Mouse (Mus musculus): ENCODE data around the gene Dmap1. TPM values are rescaled to one million over a fixed set of nuclear protein-coding genes. Genes with fewer than 3 reads are reported as not detected.

Gene Dmap1
- polyA plus RNA-seq (2014; fragmentation: Nextera tagmentation; extraction: Ambion mirVana), result 80.3 and 85.3 TPM in 2 replicates

DNA sequence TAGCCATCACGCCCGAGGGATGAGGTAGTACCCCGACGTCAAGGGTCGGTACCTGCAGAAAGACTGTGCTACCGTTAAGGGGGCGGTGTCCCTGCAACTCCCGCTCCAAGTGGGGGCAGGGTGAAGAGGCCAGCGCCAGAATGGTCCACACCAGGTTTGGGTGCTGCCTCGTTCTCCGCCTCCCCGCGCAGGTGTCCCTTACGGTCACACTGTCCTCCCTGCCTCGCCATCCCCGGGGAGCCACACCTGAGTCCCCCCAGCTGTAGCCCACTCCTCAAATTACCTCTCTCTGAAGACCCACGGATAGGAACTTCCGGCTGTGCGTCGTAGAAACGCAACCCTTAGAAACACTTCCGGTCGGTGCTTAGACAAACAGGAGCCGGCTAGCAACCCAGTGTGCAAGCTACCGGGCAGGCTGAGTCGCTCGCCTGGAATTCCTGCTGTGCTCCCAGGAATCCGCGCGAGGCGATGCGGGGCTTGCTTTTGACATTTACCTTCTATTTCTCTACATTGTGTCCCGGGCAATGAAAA, at the start of gene Dmap1:
Dmap1 (minus strand) TSS at position 343 of the 531 bp plus-strand sequence.
- peak within 1 kb of the TSS; percentile 76 for H3K9ac ChIP-seq (ENCODE audit: low read length)
- peak; percentile 91 for DNase-seq (ENCODE audit: low spot score)
- peaks cover 2% of the 10 kb centered on the region for H3K36me3 ChIP-seq (ENCODE audit: control insufficient read depth, insufficient read depth, low read length)
- no peaks in the 10 kb centered on the region for H3K9me3 ChIP-seq (ENCODE audit: control insufficient read depth, low read length)
- under 1% methylated on average over 33 of the region's 33 CpGs for WGBS
- no peak within 1 kb of the TSS for H3K27ac ChIP-seq (ENCODE audit: low read depth, low read length)
- peak; percentile 86 for ATAC-seq (ENCODE audit: insufficient read depth, low FRiP score, low TSS enrichment)
- 0 out of 2 replicates have a peak, but pooled peaks cover 2% of the 10 kb centered on the region for H3K4me1 ChIP-seq (ENCODE audit: control insufficient read depth, insufficient read depth, low read length)
- peak within 1 kb of the TSS; percentile 89 for H3K4me3 ChIP-seq (ENCODE audit: low read depth, low read length)
- H3K27me3 ChIP-seq (ENCODE audit: control insufficient read depth, insufficient read depth, low read length), result no peaks in the 10 kb centered on the region
- peak within 1 kb of the TSS; percentile 79 for H3K4me2 ChIP-seq (ENCODE audit: low read depth)

DNA sequence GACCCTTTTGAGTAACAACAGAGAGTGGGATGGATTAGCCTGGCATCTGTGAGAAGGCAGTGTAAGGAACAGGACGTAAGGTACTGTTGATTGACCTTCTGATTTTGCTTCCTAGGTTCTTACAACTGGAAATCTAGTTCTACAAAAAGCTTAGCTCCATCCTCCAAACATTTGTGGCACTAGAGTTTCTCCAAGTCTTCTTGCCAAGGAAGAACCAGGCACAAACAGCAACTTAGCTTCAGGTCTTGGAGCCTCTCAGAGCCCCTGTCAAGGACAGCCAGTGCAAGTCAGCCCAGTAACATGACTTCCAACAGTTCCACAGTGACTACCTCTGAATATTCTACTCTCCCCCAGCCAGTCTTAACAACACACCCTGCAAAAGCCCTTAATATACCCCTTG, 42.0 kb upstream of the Dmap1 start, which contains the start of gene Gm12845:
Gm12845 (plus strand) TSS at position 301 of the 400 bp plus-strand sequence.
- no peak within 1 kb of the TSS for H3K27ac ChIP-seq (ENCODE audit: low read depth, low read length)
- no peaks in the 10 kb centered on the region for H3K27me3 ChIP-seq (ENCODE audit: control insufficient read depth, insufficient read depth, low read length)
- H3K9me3 ChIP-seq (ENCODE audit: control insufficient read depth, low read length), result no peaks in the 10 kb centered on the region
- H3K9ac ChIP-seq (ENCODE audit: low read length), result no peak within 1 kb of the TSS
- 91% methylated on average over 1 of the region's 1 CpGs for WGBS
- H3K4me1 ChIP-seq (ENCODE audit: control insufficient read depth, insufficient read depth, low read length), result no peaks in the 10 kb centered on the region
- H3K4me2 ChIP-seq (ENCODE audit: low read depth), result no peak within 1 kb of the TSS
- no peaks in the 10 kb centered on the region for H3K36me3 ChIP-seq (ENCODE audit: control insufficient read depth, insufficient read depth, low read length)
- ATAC-seq (ENCODE audit: insufficient read depth, low FRiP score, low TSS enrichment) (no peak), DNase-seq (ENCODE audit: low spot score) (no peak)
- H3K4me3 ChIP-seq (ENCODE audit: low read depth, low read length), result no peak within 1 kb of the TSS

DNA sequence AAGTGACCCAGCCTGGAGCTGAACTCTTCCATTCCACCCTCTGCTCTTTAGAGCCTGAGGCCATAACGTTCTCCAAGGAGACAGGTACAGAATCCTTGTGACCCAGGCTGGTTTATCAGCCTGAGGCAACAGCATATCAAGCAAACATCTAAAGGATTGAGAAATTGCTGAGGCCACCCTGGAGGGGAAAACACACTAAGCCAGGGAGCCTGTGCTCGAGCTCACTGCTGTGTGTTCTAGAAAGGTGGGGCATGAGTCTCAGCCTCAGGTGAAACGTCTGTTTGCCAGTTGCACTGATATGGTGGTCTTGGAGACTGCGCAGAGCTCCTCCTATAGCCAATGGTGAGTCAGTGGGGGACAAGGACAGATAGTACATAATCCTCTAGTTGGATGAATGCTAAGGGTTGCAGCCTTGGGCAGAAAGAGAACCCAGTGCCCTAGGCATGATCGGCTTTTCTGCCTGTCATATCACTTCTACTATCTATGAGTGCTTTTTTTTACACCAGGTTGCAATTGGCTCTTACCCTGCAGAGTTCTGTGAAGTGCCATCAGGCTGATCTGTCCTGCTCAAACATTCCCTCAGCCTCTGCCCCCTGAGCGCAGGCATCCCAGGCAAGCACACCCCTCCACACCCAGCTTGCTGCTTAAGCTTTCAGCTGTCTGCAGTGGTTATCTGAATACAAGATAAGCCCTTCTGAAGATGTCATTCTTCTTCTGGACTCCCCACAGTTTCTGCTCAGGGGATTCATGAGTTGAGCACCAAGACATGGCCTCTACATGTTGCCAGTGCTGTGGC, 31.4 kb upstream of the Dmap1 start:
- no peaks in the 10 kb centered on the region for H3K4me1 ChIP-seq (ENCODE audit: control insufficient read depth, insufficient read depth, low read length)
- no peak overlapping the region for H3K27ac ChIP-seq (ENCODE audit: low read depth, low read length)
- 79% methylated on average over 6 of the region's 6 CpGs for WGBS
- no peak overlapping the region for H3K4me2 ChIP-seq (ENCODE audit: low read depth)
- H3K4me3 ChIP-seq (ENCODE audit: low read depth, low read length), result no peak overlapping the region
- no peak for ATAC-seq (ENCODE audit: insufficient read depth, low FRiP score, low TSS enrichment)
- no peak for DNase-seq (ENCODE audit: low spot score)
- H3K36me3 ChIP-seq (ENCODE audit: control insufficient read depth, insufficient read depth, low read length), result no peaks in the 10 kb centered on the region
- H3K9ac ChIP-seq (ENCODE audit: low read length), result no peak overlapping the region
- no peaks in the 10 kb centered on the region for H3K27me3 ChIP-seq (ENCODE audit: control insufficient read depth, insufficient read depth, low read length)
- no peaks in the 10 kb centered on the region for H3K9me3 ChIP-seq (ENCODE audit: control insufficient read depth, low read length)

DNA sequence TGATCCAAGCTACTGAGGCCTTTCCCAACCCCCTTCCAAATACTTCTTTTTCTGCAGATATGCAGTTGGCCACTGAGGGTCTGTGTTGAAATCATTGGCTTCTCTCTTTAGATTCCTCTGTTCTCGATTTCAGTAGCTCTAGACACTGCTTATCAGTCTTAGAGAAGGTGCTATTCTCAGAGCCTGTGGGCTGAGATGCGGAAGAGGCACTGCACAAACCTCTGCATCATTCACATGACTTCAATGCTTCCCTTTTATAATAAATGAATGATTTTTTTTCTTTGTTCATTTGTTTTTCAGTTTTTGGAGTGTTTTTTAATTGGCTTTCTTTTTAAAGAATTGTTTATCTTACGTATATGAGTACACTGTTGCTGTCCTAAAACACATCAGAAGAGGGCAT, 30.2 kb upstream of the Dmap1 start:
- H3K4me3 ChIP-seq (ENCODE audit: low read depth, low read length), result no peak overlapping the region
- H3K9me3 ChIP-seq (ENCODE audit: control insufficient read depth, low read length), result no peaks in the 10 kb centered on the region
- no peak overlapping the region for H3K4me2 ChIP-seq (ENCODE audit: low read depth)
- no peak overlapping the region for H3K27ac ChIP-seq (ENCODE audit: low read depth, low read length)
- DNase-seq (ENCODE audit: low spot score), result no peak
- no peak for ATAC-seq (ENCODE audit: insufficient read depth, low FRiP score, low TSS enrichment)
- H3K27me3 ChIP-seq (ENCODE audit: control insufficient read depth, insufficient read depth, low read length), result no peaks in the 10 kb centered on the region
- H3K36me3 ChIP-seq (ENCODE audit: control insufficient read depth, insufficient read depth, low read length), result no peaks in the 10 kb centered on the region
- H3K4me1 ChIP-seq (ENCODE audit: control insufficient read depth, insufficient read depth, low read length), result no peaks in the 10 kb centered on the region
- H3K9ac ChIP-seq (ENCODE audit: low read length), result no peak overlapping the region
- 81% methylated on average over 3 of the region's 3 CpGs for WGBS

DNA sequence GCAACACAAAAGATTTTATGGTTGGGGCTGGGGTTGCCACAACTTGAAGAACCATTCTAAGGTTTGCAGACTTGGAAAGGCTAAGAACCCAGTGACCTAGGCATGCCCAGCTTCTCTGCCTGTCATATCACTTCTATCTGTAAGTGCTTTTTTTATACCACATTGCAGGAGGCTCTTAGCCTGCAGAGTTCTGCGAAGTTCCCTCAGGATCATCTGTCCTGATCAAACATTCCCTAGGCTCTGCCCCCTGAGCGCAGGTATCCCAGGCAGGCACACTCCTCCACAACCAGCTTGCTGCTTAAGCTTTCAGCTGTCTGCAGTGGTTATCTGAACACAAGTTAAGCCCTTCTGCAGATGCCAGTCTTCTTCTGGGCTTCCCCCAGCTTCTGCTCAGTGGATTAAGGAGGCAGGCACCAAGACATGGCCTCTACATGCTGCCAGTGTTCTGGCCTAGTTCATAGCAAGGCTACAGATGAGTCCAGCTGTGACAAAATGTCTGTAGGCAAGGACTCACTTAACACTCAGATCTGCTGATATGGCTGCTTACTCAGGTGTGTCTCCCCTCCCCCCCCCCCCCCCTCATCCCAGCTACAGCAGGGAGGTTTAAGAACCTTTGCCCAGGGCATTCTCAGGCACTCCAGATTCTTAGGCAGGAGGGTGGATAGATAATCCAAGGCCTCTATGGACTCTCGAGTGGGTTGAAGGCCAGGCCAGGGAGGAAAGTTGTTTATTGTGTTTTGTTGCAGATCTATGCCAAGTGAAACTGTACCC, 26.9 kb upstream of the Dmap1 start:
- DNase-seq (ENCODE audit: low spot score) (no peak), ATAC-seq (ENCODE audit: insufficient read depth, low FRiP score, low TSS enrichment) (no peak)
- Histone ChIP-seq H3K4me1 (ENCODE audit: control insufficient read depth, insufficient read depth, low read length) (no peaks in the 10 kb centered on the region), H3K9me3 (ENCODE audit: control insufficient read depth, low read length) (no peaks in the 10 kb centered on the region), H3K9ac (ENCODE audit: low read length) (no peak overlapping the region), H3K4me2 (ENCODE audit: low read depth) (no peak overlapping the region), H3K36me3 (ENCODE audit: control insufficient read depth, insufficient read depth, low read length) (no peaks in the 10 kb centered on the region), H3K4me3 (ENCODE audit: low read depth, low read length) (no peak overlapping the region), H3K27ac (ENCODE audit: low read depth, low read length) (no peak overlapping the region), H3K27me3 (ENCODE audit: control insufficient read depth, insufficient read depth, low read length) (no peaks in the 10 kb centered on the region)
- WGBS, result 83% methylated on average over 3 of the region's 3 CpGs

DNA sequence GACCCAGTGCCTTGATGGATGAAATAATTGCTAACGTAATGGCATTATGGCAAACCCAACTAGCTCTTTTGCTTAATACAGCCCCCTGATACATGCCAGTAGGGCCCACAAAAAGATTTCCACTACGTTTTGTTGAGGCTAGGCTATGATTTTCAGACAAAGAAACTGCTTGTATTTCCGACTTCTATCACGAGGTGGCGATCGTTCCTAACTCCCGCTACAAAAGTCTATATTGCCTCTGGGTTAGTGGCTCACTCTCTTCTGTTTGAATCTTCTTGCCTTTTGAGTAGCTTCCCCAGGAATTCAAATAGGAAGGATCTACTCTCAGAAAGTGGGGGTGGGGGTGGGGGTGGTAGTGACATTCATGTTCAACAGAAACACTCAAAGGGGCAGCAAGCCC, 23.3 kb upstream of the Dmap1 start:
- no peak overlapping the region for H3K27ac ChIP-seq (ENCODE audit: low read depth, low read length)
- WGBS, result 5% methylated on average over 7 of the region's 7 CpGs

DNA sequence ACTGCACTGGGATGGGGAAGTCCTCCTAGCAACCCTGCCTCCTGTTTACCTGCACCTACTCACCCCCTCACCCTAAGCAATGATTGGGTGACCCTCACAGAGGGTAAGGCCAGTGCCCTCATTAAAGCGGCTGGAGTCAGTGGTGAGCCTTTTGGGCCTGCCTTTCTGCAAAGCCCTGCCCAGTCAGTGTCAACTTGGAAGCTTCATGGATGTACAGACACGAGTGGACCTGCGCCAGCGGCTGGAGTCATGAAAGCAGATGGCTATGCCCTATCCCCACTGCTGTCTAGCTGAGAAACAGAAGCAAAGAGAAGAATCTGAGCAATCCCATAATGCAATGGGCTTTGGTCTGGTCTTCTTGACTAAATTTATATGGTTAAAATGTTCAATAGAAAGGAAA, 4.3 kb upstream of the Dmap1 start:
- DNase-seq (ENCODE audit: low spot score) (no peak), ATAC-seq (ENCODE audit: insufficient read depth, low FRiP score, low TSS enrichment) (no peak)
- H3K36me3 ChIP-seq (ENCODE audit: control insufficient read depth, insufficient read depth, low read length), result no peaks in the 10 kb centered on the region
- 0 out of 2 replicates have a peak, but pooled peaks cover 2% of the 10 kb centered on the region for H3K4me1 ChIP-seq (ENCODE audit: control insufficient read depth, insufficient read depth, low read length)
- H3K9ac ChIP-seq (ENCODE audit: low read length), result no peak overlapping the region
- no peaks in the 10 kb centered on the region for H3K27me3 ChIP-seq (ENCODE audit: control insufficient read depth, insufficient read depth, low read length)
- H3K4me2 ChIP-seq (ENCODE audit: low read depth), result no peak overlapping the region
- no peak overlapping the region for H3K4me3 ChIP-seq (ENCODE audit: low read depth, low read length)
- no peaks in the 10 kb centered on the region for H3K9me3 ChIP-seq (ENCODE audit: control insufficient read depth, low read length)
- no peak overlapping the region for H3K27ac ChIP-seq (ENCODE audit: low read depth, low read length)
- 82% methylated on average over 4 of the region's 4 CpGs for WGBS

More for the DNA sequence above, 23.3 kb upstream of the Dmap1 start:
- no peak overlapping the region for H3K4me2 ChIP-seq (ENCODE audit: low read depth)
- no peaks in the 10 kb centered on the region for H3K27me3 ChIP-seq (ENCODE audit: control insufficient read depth, insufficient read depth, low read length)
- no peak for ATAC-seq (ENCODE audit: insufficient read depth, low FRiP score, low TSS enrichment)
- no peaks in the 10 kb centered on the region for H3K4me1 ChIP-seq (ENCODE audit: control insufficient read depth, insufficient read depth, low read length)
- H3K9ac ChIP-seq (ENCODE audit: low read length), result no peak overlapping the region
- DNase-seq (ENCODE audit: low spot score), result peak; percentile 54
- no peak overlapping the region for H3K4me3 ChIP-seq (ENCODE audit: low read depth, low read length)
- H3K9me3 ChIP-seq (ENCODE audit: control insufficient read depth, low read length), result no peaks in the 10 kb centered on the region
- H3K36me3 ChIP-seq (ENCODE audit: control insufficient read depth, insufficient read depth, low read length), result no peaks in the 10 kb centered on the region

DNA sequence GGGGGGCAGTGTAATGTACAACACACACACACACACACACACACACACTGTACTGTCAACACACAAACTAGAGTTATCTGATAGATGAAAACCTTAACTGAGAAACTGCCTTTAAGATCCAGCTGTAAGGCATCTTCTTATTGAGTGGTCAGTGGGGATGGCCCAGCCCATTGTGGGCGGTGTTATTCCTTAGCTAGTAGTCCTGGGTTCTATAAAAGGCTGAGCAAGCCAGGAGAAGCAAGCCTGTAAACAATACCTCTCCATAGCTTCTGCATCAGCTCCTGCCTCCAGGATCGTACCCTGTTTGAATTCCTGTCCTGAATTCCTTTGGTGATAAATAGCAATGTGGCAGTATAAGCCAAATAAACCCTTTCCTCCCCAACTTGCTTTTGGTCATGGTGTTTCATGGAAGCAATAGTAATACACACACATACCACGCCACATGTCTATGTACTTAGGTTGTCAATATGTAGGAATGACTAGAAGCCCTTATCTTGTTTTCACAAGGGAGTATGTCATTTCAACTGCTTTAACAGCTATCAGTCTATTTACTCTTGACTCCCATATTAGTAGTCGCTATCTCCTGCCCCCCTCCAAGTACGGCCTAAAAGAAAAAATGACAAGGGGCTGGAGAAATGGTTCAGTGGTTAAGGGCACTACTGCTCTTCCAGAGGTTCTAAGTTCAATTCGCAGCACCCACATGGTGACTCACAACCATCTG, 1.1 kb upstream of the Dmap1 start:
- Histone ChIP-seq H3K4me2 (ENCODE audit: low read depth) (no peak overlapping the region), H3K4me1 (ENCODE audit: control insufficient read depth, insufficient read depth, low read length) (0 out of 2 replicates have a peak, but pooled peaks cover 2% of the 10 kb centered on the region), H3K9me3 (ENCODE audit: control insufficient read depth, low read length) (no peaks in the 10 kb centered on the region), H3K27ac (ENCODE audit: low read depth, low read length) (no peak overlapping the region), H3K36me3 (ENCODE audit: control insufficient read depth, insufficient read depth, low read length) (no peaks in the 10 kb centered on the region; the same call in 1 of the 2 replicates), H3K4me3 (ENCODE audit: low read depth, low read length) (no peak overlapping the region), H3K27me3 (ENCODE audit: control insufficient read depth, insufficient read depth, low read length) (no peaks in the 10 kb centered on the region), H3K9ac (ENCODE audit: low read length) (no peak overlapping the region)
- no peak for ATAC-seq (ENCODE audit: insufficient read depth, low FRiP score, low TSS enrichment)
- WGBS, result 85% methylated on average over 6 of the region's 6 CpGs
- DNase-seq (ENCODE audit: low spot score), result no peak
